Mouse (Mus musculus) hindbrain, embryonic 13.5 days (tissue): ENCODE measurements around the gene Hist1h4i. TPM values are rescaled to one million over a fixed set of nuclear protein-coding genes. Genes with fewer than 3 reads are reported as not detected.
"Not testable (repeated sequence)": the region's sequence is repeated elsewhere in the genome, so short reads cannot be mapped to it uniquely, and the experiment has no call there.

Source experiments
- ATAC-seq: fragments of 200-750 bp; cut with Nextera tagmentation; 2 replicates; pipeline ENCODE4 v1.8.0; 2017; ENCODE audit warnings: moderate TSS enrichment; ENCODE audit not compliant: low FRiP score
- H3K27ac ChIP-seq: fragments of 300-500 bp; sonication (generic); 2 replicates; pipeline ENCODE4 v1.5.1; 2015; ENCODE audit warnings: inconsistent platforms, mild to moderate bottlenecking, moderate library complexity
- H3K27me3 ChIP-seq: fragments of 300-500 bp; sonication (generic); 2 replicates; pipeline ENCODE4 v1.6.1; 2015; ENCODE audit warnings: mild to moderate bottlenecking, inconsistent platforms
- H3K36me3 ChIP-seq: fragments of 300-500 bp; sonication (generic); 2 replicates; pipeline ENCODE4 v1.6.1; 2015; ENCODE audit warnings: mild to moderate bottlenecking, inconsistent platforms
- H3K4me1 ChIP-seq: fragments of 300-500 bp; sonication (generic); replicated peaks from 2 replicates; pipeline ENCODE4 v1.6.1; 2015; ENCODE audit warnings: inconsistent platforms
- H3K4me2 ChIP-seq: fragments of 300-500 bp; sonication (generic); 2 replicates; pipeline ENCODE4 v1.6.1; 2015; ENCODE audit warnings: inconsistent platforms, mild to moderate bottlenecking, moderate library complexity
- H3K4me3 ChIP-seq: fragments of 300-500 bp; sonication (generic); 2 replicates; pipeline ENCODE4 v1.5.1; 2015; ENCODE audit warnings: mild to moderate bottlenecking, inconsistent platforms
- H3K9ac ChIP-seq: fragments of 300-500 bp; sonication (generic); 2 replicates; pipeline ENCODE4 v1.6.1; 2015; ENCODE audit warnings: mild to moderate bottlenecking, inconsistent platforms
- H3K9me3 ChIP-seq: fragments of 300-500 bp; sonication (generic); 2 replicates; pipeline ENCODE4 v1.6.1; 2016; ENCODE audit warnings: inconsistent platforms
- WGBS: fragments of 180-500 bp; shearing (Covaris S2); methylation state at CpG from one replicate; pipeline ENCODE4 v1.1.7; 2015; 5-methylcytosine and 5-hydroxymethylcytosine counted together
- polyA plus RNA-seq: library from polyadenylated mRNA; unstranded; fragments of >200 nt; fragmentation: Nextera tagmentation; extraction: Ambion mirVana; gene quantifications from 2 replicates; pipeline ENCODE4 v1.2.1, GENCODE M21; 2015

The Hist1h4i gene
- 12.2 and 12.9 TPM in 2 replicates for polyA plus RNA-seq

- H3K9me3 ChIP-seq, H3K36me3 ChIP-seq, H3K27me3 ChIP-seq: not testable (repeated sequence)
- WGBS = 0% methylated on average over 24 of the region's 27 CpGs
- Histone ChIP-seq H3K9ac (peak within 1 kb of the TSS; percentile 64), H3K4me2 (peak within 1 kb of the TSS; percentile 65), H3K27ac (peak within 1 kb of the TSS; percentile 85), H3K4me3 (peak within 1 kb of the TSS; percentile 40), H3K4me1 (peaks cover 28% of the 10 kb centered on the region)
- ATAC-seq = peak; percentile 43
Observed at GRCm38 (mm10) chr13:22041142-22041536, at the start of gene Hist1h4i. Gene Hist1h4i (minus strand): TSS chr13:22041362.

DNA sequence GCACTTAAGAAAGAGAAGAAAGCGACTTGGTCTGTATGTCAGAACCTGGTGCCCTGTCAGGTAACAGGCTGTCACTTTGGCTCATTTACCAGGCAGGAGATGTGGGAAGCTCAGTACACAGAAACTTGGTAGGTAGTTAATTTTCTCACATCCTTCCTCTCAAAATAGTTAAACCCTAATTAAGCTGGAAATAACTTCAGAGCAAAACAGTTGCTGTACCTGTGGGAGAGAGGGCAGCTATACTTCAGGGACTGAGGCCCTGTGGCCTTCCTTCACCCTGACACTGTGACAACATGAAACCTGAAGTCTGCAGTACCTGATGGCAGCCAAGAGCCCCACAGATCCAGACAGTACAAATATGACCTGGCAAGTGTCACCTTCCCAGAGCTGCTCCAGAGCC lies 43.0 kb upstream of the Hist1h4i start, which contains the start of gene Vmn1r188:
Gene Vmn1r188, plus strand, starts transcription at position 301 of the 400 bp plus-strand sequence.
- 89% methylated on average over 1 of the region's 1 CpGs for WGBS
- H3K4me1 ChIP-seq, H3K9ac ChIP-seq, H3K9me3 ChIP-seq, H3K36me3 ChIP-seq, ATAC-seq, H3K27me3 ChIP-seq, H3K4me3 ChIP-seq, H3K27ac ChIP-seq, H3K4me2 ChIP-seq: not testable (repeated sequence)

DNA sequence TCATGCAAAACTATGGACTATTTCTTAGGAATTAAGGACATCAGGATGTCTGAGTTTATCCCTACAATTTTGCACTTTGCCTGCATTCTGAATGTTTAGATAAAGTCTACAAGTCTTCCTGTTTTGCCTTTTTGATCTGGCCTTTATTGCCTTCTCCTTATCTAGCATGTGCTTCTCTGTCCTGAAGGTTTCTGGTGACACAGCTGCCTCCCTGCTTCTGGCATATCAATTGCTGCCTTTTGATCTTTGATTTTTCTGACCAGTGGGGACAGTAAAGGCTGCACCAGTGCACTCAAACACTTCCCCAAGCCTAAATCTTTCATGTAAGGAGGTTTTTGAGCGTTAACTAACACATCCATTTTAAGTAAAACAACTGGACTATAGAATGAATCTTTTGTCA lies 22.3 kb upstream of the Hist1h4i start:
- H3K27me3 ChIP-seq = no peaks in the 10 kb centered on the region
- H3K36me3 ChIP-seq = no peaks in the 10 kb centered on the region
- H3K9me3 ChIP-seq = 0 out of 2 replicates have a peak, but pooled peaks cover 3% of the 10 kb centered on the region
- H3K9ac ChIP-seq = no peak overlapping the region
- no peaks in the 10 kb centered on the region for H3K4me1 ChIP-seq
- whole genome bisulfite sequencing = 84% methylated on average over 1 of the region's 1 CpGs
- no peak overlapping the region for H3K27ac ChIP-seq
- H3K4me2 ChIP-seq = no peak overlapping the region
- no peak for ATAC-seq
- no peak overlapping the region for H3K4me3 ChIP-seq

DNA sequence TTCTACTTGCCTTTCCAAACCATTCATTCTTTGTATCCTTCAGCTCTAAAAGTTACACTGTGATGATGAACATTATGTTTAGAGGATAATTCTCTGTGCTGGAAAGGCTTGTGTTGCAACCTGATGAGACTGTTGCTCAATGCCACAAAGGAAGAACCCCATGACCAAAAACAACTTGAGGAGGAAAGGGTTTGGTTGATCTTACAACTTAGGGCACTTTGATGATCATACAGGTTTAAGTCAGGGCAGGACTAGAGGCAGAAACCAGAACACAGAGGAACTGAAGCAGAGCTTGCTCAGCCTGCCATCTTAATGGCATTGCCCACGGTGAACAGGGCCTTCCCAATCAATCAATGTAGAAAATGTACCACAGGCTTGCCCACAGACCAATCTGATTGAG lies 20.3 kb upstream of the Hist1h4i start:
- 83% methylated on average over 1 of the region's 1 CpGs for WGBS
- Histone ChIP-seq H3K4me1 (no peaks in the 10 kb centered on the region), H3K36me3 (no peaks in the 10 kb centered on the region), H3K4me2 (no peak overlapping the region), H3K27me3 (no peaks in the 10 kb centered on the region), H3K4me3 (no peak overlapping the region), H3K9me3 (0 out of 2 replicates have a peak, but pooled peaks cover 2% of the 10 kb centered on the region), H3K27ac (no peak overlapping the region), H3K9ac (no peak overlapping the region)
- ATAC-seq = no peak

GRCm38 (mm10) chr13:22053754-22054153 lies 12.6 kb upstream of the Hist1h4i start:
- Histone ChIP-seq H3K36me3 (no peaks in the 10 kb centered on the region), H3K9ac (no peak overlapping the region), H3K4me2 (no peak overlapping the region), H3K27me3 (no peaks in the 10 kb centered on the region), H3K27ac (no peak overlapping the region), H3K4me1 (peaks cover 3% of the 10 kb centered on the region), H3K9me3 (no peaks in the 10 kb centered on the region), H3K4me3 (no peak overlapping the region)
- WGBS = 98% methylated on average over 1 of the region's 1 CpGs
- ATAC-seq = no peak

GRCm38 (mm10) chr13:22051523-22051859 lies 10.3 kb upstream of the Hist1h4i start:
- H3K27me3 ChIP-seq = no peaks in the 10 kb centered on the region
- ATAC-seq = peak; percentile 37; the same call in 1 of the 2 replicates
- 16% methylated on average over 5 of the region's 5 CpGs for WGBS
- peaks cover 3% of the 10 kb centered on the region for H3K4me1 ChIP-seq
- H3K4me2 ChIP-seq = peak overlapping the region; percentile 56
- H3K9me3 ChIP-seq = no peaks in the 10 kb centered on the region
- no peaks in the 10 kb centered on the region for H3K36me3 ChIP-seq
- H3K9ac ChIP-seq = peak overlapping the region; percentile 69
- H3K27ac ChIP-seq = peak overlapping the region; percentile 86
- peak overlapping the region; percentile 54 for H3K4me3 ChIP-seq

DNA sequence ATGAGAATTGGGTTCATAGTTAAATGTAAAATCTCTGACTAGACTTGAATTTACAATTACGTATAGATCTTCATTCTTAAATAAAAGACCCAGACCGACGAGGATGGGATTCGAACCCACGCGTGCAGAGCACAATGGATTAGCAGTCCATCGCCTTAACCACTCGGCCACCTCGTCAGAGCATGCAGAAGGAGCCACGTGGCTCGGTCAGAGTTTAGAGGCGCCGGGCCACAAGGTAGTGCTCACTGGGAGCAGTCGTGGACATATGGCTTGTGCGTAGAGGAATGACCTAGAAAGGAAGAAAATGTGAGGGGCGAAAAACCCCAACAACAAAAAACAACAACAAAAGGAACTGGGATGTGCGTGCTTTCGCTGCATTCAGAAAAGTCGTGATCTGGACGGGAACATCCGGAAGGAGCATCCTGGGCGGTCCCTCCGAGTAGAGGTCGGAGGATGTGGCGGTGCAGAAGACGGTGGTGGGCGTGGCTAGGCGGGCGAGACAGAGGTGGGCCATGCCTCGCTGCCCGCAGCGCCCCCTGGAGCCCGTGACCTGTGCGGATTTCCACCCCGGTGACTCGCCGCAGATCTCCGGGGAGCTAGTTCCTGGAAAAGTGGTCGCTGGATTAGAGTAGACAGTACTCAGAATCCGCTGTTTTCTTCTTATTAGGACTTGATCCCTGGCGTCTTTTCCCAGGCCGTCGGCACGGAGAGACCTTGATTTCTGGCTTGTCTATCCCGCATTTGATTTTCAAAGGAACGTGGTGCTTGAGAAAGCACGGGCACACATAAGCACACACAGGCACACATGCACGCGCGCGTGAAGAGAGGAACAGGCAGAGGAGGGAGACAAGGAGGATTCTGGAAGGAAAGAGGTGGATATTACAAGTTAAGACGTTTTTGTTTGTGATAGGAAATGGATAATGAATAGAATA lies 9.7 kb upstream of the Hist1h4i start:
- WGBS = under 1% methylated on average over 52 of the region's 52 CpGs
- no peaks in the 10 kb centered on the region for H3K36me3 ChIP-seq
- ATAC-seq = peak; percentile 96
- no peaks in the 10 kb centered on the region for H3K9me3 ChIP-seq
- H3K9ac ChIP-seq = peak overlapping the region; percentile 69
- no peaks in the 10 kb centered on the region for H3K27me3 ChIP-seq
- H3K4me1 ChIP-seq = peaks cover 3% of the 10 kb centered on the region
- peak overlapping the region; percentile 86 for H3K27ac ChIP-seq
- H3K4me2 ChIP-seq = peak overlapping the region; percentile 56
- H3K4me3 ChIP-seq = peak overlapping the region; percentile 54

- peak overlapping the region; percentile 69 for H3K9ac ChIP-seq
- peak overlapping the region; percentile 56 for H3K4me2 ChIP-seq
- peak overlapping the region; percentile 86 for H3K27ac ChIP-seq
- no peaks in the 10 kb centered on the region for H3K27me3 ChIP-seq
- H3K9me3 ChIP-seq = no peaks in the 10 kb centered on the region
- H3K4me1 ChIP-seq = peaks cover 3% of the 10 kb centered on the region
- 1% methylated on average over 14 of the region's 14 CpGs for WGBS
- no peaks in the 10 kb centered on the region for H3K36me3 ChIP-seq
- ATAC-seq = peak; percentile 47
- peak overlapping the region; percentile 54 for H3K4me3 ChIP-seq
Observed at GRCm38 (mm10) chr13:22049737-22050440, 8.7 kb upstream of the Hist1h4i start.

DNA sequence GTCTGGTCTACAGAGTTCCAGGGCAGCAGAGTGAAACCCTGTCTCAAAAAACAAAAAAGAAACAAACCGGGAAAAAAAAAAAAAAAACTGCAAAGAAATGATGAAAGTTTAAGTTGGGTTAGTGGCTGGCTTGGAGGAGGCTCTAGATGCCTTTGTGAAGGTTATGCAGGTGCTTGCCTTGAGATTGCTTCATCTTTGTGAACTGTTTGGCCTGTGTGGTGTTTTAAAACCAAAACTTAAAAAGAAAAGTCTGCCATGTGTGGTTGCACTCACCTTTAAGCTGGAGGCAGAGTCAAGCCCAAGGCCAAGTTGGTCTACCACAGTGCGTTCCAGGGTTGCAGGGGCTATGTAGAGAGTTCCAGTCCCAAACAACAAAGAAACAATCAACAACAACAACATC lies 7.9 kb upstream of the Hist1h4i start:
- Histone ChIP-seq H3K4me2 (no peak overlapping the region), H3K4me1 (peaks cover 3% of the 10 kb centered on the region), H3K27me3 (no peaks in the 10 kb centered on the region), H3K4me3 (no peak overlapping the region), H3K9ac (no peak overlapping the region), H3K36me3 (no peaks in the 10 kb centered on the region), H3K9me3 (no peaks in the 10 kb centered on the region), H3K27ac (no peak overlapping the region)
- 81% methylated on average over 2 of the region's 2 CpGs for WGBS
- no peak for ATAC-seq

DNA sequence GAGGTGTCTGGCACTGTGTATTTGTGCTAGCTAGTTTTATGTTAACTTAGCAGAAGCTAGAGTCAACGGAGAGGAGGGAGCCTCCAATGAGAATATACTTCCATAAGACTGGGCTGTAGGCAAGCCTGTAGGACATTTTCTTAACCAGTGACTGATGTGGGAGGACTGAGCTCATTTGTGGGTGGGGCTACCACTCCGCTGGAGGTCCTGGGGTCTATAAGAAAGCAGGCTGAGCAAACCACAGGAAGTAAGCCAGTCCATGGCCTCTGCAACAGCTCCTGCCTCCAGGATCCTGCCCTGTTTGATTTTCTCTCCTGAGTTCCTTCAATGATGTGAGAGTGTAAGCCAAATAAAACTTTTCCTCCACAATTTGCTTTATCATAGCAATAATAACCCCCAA lies 4.1 kb upstream of the Hist1h4i start:
- Histone ChIP-seq H3K4me2 (no peak overlapping the region), H3K27me3 (no peaks in the 10 kb centered on the region), H3K27ac (no peak overlapping the region), H3K4me3 (no peak overlapping the region), H3K36me3 (no peaks in the 10 kb centered on the region), H3K9ac (no peak overlapping the region), H3K9me3 (no peaks in the 10 kb centered on the region), H3K4me1 (peaks cover 19% of the 10 kb centered on the region)
- no peak for ATAC-seq
- WGBS = 70% methylated on average over 2 of the region's 2 CpGs

GRCm38 (mm10) chr13:22044432-22045155 lies 3.4 kb upstream of the Hist1h4i start:
- no peak for ATAC-seq
- Histone ChIP-seq H3K27ac (no peak overlapping the region), H3K4me2 (no peak overlapping the region), H3K9ac (no peak overlapping the region), H3K4me3 (no peak overlapping the region), H3K4me1 (peaks cover 22% of the 10 kb centered on the region), H3K36me3 (no peaks in the 10 kb centered on the region), H3K9me3 (no peaks in the 10 kb centered on the region), H3K27me3 (no peaks in the 10 kb centered on the region)
- 89% methylated on average over 6 of the region's 6 CpGs for WGBS
